Mouse (Mus musculus) kidney, adult 9 months (tissue): ENCODE data around the gene Nepro.
A peak's percentile ranks its signal among the peaks of the same experiment; 100 is the strongest.

Experiments
- DNase-seq: peaks from one replicate; pipeline ENCODE4 v3.0.0; 2022

Gene Nepro

GRCm38 (mm10) chr16:44716305-44717140 is 7.6 kb upstream of the Nepro start:
- peak; percentile 69 for DNase-seq

DNA sequence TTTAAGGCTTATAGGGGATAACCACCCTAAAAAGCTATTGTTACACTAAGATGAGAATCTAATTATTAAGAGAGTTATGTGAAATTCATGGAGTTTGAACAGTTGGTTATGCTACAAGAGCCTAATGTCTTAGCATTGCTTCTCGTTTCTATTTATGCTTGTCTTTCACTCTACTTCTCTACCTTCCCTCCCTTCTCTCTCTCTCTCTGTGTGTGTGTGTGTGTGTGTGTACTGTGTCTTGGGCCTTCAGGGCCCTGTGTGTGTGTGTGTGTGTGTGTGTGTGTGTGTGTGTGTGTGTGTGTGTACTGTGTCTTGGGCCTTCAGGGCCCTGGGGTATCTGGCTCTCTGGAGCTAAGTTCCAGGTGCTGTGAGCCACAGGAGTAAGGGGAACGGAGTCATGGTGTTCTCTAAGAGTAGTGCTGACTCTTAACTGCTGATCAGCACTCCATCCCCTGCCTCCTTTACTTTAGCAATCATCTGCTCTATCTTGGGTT is 6.9 kb upstream of the Nepro start:
- no peak for DNase-seq

DNA sequence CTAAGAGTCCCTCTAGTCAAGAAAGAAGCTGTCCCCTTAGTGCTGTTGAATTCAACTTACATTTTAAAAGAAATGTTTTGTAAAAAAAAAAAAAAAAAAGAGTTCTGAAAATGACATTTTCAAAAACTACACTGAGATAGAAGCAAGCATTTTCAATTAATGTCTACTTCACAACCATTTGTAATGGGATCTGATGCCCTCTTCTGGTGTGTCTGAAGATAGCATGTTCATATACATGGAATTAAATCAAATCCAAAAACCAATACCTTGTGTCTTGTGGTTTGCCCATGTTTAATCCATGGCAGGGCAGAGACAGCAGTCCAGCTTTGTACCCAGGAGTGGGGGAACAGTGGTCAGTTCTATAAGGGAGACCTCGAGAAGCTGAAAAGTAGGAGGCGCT is 6.3 kb upstream of the Nepro start:
- DNase-seq = no peak

DNA sequence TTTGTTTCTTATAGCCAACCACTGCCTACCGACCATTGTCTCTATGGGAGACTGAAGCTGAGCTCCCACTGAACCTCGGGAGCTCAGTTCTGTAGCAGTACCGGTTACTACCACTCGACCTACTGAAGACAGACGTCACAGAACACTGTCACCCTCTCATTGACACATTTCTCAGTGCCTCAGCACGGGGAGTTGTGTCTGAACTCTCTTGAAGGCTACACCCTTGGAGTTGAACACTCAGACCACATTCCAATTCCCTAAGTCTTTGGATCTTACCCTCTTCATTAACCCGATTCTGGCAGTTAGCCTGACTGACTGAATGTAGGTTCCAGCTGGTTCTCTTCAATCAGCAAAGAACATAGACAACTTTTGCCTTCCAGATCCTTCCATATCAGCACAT is 4.8 kb upstream of the Nepro start:
- peak; percentile 53 for DNase-seq

DNA sequence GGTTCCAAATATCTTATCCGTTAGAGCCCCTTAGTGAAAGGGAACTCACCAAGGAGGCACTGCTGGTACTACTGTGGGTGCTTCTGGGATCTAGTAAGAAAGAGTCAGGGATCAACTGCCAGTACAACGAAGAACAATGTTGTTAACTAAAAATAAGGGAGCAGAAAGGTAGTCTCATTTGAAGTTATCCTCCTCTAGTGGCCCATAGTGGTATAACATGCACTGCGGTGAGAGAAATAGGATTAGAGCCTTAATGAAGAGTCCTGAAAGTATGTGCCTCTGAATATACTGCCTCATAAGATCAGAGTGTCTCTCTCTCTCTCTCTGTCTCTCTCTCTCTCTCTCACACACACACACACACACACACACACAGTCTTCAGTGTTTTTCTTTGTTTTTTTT is 3.6 kb upstream of the Nepro start:
- DNase-seq = no peak

DNA sequence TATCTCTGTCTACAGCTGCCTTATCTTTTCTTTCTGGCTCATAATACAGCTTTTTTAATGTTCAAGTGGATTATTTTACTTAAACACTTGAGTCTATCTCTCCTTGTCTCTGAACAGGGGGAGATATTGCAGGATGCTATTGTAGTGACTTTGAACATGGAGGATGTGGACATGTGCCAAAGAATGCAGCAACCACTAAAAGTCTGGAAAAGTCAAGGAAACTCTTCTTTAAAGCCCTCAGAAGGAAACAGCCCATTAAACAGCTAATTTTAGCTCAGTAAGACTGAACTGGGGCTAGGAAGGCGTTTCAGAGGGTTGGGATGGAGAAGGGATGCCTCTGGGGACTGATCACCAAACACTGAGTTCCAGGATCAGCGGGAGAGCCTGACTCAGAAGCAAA is 1.4 kb upstream of the Nepro start:
- DNase-seq = no peak

GRCm38 (mm10) chr16:44724847-44725246 is 746 bp downstream of the Nepro start:
- DNase-seq = no peak

DNA sequence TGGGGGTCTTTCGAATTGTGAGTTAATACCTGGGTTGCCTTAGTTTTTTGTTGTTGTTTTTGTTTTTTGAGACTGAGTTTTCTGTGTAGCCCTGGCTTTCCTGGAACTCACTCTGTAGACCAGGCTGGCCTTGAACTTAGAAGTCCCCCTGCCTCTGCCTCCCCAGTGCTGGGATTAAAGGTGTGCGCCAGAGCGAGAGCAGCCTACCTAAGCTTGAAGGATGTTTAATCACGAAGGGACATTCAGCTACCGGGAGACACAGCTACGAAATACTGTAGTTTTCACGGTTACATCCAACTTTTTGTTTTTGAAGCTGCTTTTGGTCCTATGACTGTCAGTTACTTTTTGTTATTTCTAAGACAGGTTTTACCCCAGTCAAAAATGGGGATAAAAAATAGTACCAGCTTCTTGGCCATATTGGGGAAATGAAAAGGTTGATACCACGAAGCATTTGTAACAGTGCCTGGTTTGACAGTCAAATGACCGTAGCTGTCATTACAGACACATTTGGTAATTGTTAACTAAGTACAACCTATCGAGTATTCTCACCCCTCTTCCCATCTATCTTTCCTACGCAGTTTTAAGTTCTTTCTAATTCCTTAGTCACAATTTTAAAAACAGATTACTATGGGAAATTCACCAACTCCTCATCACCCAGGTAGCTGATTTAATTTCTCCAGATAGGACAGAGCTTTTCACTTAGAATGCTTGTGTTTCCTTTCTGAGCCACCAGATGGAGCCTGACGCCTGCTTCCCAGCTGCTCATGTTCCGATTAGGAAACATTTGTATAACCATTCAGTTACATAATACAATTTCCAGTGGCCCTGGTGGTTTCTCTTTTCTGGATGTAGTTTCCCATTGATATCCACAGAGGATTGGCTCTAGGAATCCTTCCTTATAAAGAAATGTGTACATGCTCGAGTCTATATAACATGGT is 1.5 kb downstream of the Nepro start:
- peak; percentile 91 for DNase-seq

DNA sequence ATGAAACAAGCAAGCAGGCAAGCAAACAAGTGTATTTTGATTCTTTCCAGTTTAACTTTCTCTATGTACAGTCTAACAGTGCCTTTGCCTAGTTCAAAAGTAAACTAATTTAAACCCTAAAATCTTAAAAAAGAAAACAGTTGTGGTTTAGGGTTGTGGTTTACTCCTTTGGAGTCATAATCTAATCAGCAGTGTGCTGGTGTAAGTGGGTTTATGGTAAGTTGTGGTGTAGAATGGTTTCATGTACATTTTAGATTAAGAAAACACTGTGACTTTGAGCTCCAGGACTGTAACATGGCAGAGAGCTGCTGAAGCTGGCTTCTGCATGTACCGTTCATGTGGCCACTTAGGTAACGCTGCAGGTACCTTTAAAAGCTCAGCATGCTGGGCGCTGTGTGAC is 3.4 kb downstream of the Nepro start:
- no peak for DNase-seq

- DNase-seq = no peak
These were observed 10.0 kb downstream of the Nepro start for GRCm38 (mm10) chr16:44734059-44734458.

GRCm38 (mm10) chr16:44735676-44736075 is 11.6 kb downstream of the Nepro start:
- no peak for DNase-seq

DNA sequence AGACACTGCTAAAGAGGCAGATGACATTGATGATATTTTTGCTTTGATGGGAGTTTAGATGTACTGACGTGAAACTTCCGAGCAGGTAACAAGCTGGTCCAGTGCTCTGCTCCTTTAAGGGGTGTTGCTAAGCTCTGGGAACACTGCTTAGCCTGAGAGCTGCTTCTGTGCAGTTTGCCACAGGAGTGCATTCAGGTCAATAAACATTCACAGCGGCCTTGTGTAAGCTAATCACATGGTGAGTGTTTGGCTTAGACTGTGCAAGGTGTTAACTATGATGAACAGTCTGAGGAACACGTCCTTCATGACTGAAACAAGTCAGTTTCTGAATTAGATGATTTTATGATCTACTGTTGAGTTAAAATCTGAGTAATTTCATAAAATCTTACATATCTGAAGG is 12.0 kb downstream of the Nepro start:
- no peak for DNase-seq

GRCm38 (mm10) chr16:44742753-44743152 is 18.7 kb downstream of the Nepro start:
- DNase-seq = no peak

DNA sequence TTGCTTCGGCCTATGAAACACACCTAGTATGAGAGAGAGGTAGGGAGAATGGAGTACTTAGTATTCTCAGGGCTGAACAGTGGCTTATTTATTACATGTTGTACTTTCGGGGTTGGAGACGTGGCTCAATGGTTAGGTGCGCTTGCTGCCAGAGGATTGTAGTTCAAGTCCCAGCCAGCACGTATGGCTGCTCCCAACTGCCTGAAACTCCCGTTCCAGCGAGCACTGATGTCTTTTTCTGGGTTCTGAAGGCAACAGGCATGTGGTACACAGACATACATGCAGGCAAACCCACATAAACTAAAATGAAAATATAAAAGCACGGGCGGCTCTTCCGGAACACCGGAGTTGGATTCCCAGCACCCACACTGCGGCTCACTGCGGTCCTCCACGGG is 21.4 kb downstream of the Nepro start:
- no peak for DNase-seq

DNA sequence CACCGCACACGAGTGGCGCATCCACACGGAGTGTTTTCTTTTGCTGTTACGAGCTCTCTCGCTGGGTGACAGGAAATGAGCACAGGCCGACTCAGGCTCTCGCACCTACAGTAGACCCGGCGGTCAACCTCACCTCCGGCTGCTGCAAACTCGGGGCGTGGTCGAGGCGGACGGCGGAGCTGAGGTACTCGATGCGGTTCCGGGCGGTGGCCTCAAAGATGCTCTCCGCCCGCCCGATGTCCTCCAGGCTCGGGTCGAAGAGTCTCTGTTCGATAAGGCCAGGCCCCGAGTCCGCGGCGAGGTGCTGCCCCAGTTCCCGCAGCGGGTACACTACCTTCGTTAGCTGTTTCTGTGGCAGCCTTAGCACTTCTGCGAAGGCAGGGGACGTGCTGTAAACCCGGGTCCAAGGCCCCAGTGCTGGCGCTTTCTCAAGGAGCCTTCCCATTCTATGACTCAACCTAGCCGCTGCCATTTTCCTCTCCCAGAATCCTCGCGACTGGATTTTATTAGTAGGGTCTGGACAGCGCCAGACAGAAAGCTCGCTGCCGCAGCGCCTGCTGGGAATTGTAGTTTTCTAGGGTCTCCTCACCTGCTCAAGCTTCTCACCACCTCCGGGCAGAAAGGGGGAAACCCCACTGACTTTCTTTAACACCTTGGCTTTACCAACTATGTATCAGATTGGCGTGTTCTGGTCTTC is 21.9 kb downstream of the Nepro start, which contains the start of gene Gtpbp8:
Gtpbp8 (minus strand) TSS at position 498 of the 697 bp plus-strand sequence.
- DNase-seq = peak; percentile 90

- DNase-seq = no peak
These were observed 23.9 kb downstream of the Nepro start for GRCm38 (mm10) chr16:44748007-44748406.

DNA sequence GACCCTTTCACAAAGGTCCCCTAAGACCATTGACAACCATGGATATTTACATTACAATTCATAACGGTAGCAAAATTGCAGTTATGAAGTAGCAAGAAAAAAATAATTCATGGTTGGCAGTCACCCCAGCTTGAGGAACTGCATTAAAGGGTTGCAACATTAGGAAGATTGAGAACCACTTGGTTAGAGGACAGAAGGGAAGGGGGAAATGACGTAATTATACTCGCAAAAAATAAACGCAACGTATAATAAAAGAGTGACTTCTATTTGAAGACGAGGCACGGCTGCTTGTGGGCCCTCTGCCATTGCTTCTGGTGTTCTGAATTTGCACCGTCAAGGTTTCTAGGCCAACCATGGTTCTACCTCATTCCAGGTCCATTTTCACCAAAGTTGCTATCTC is 33.6 kb downstream of the Nepro start:
- no peak for DNase-seq

GRCm38 (mm10) chr16:44761811-44762210 is 37.7 kb downstream of the Nepro start:
- no peak for DNase-seq

GRCm38 (mm10) chr16:44765555-44766319 is 41.6 kb downstream of the Nepro start, which contains the start of gene Cd200r1:
TSS of gene Cd200r1 (plus strand) at chr16:44765736.
- DNase-seq = no peak

GRCm38 (mm10) chr16:44766320-44766892 is 42.3 kb downstream of the Nepro start:
- DNase-seq = no peak

DNA sequence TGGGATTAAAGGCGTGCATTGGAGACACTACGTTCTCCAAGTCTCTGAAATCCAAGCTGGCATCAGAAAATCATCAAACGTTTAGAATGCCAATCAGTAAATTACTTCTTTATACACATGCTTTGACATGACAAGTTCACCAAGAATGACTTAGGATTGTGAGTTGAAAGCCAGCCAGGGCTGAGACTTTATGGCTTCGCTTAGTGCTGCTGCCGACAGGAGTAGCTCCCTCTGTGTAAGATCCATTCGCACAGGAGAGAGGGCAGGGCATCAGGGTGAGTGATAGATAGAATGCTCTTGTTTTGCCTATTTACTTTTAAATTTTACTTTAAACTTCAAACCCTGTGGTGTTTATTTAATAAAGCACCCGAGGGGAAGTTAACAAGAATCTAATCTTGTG is 43.4 kb downstream of the Nepro start:
- no peak for DNase-seq

GRCm38 (mm10) chr16:44767967-44768366 is 43.9 kb downstream of the Nepro start:
- no peak for DNase-seq
